Mouse (Mus musculus) CH12.LX (cell line): Measurements from ENCODE around the gene Sfxn3.

Experiments
- MAX ChIP-seq: IDR thresholded peaks from 2 replicates; pipeline ENCODE4 v1.6.1; 2011; ENCODE audit warnings: low read length, improper control_type of control experiment
- MAZ ChIP-seq: IDR thresholded peaks from 2 replicates; pipeline ENCODE4 v1.6.1; 2012; ENCODE audit warnings: low read depth, mild to moderate bottlenecking, inconsistent platforms, low read length, improper control_type of control experiment, moderate library complexity
- TBP ChIP-seq: conservative IDR thresholded peaks from 2 replicates; pipeline ENCODE4 v1.6.1; 2011; ENCODE audit warnings: low read depth, low read length, improper control_type of control experiment

- TF ChIP-seq MAX, result no peak
- TF ChIP-seq TBP, result no peak
- TF ChIP-seq MAZ, result no peak
Measured at GRCm38 (mm10) chr19:45021362-45021761, 25.9 kb upstream of the Sfxn3 start.
